Mouse (Mus musculus) neural tube, embryonic 15.5 days (tissue): ENCODE data around the gene Ercc1. TPM values are rescaled to one million over a fixed set of nuclear protein-coding genes. Genes with fewer than 3 reads are reported as not detected.
A peak's percentile ranks its signal among the peaks of the same experiment; 100 is the strongest.

ENCODE experiments used
- ATAC-seq: fragments of 200-750 bp; cut with Nextera tagmentation; 2 replicates; pipeline ENCODE4 v1.8.0; 2017; ENCODE audit warnings: mild to moderate bottlenecking, moderate TSS enrichment, moderate library complexity; ENCODE audit not compliant: low FRiP score
- H3K27ac ChIP-seq: fragments of 300-500 bp; sonication (generic); replicated peaks from 2 replicates; pipeline ENCODE4 v1.5.1; 2015; ENCODE audit warnings: mild to moderate bottlenecking, inconsistent platforms
- H3K27me3 ChIP-seq: fragments of 300-500 bp; sonication (generic); replicated peaks from 2 replicates; pipeline ENCODE4 v1.6.1; 2015; ENCODE audit warnings: inconsistent platforms
- H3K36me3 ChIP-seq: fragments of 300-500 bp; sonication (generic); 2 replicates; pipeline ENCODE4 v1.6.1; 2015; ENCODE audit warnings: inconsistent platforms
- H3K4me1 ChIP-seq: fragments of 300-500 bp; sonication (generic); 2 replicates; pipeline ENCODE4 v1.6.1; 2015; ENCODE audit warnings: inconsistent platforms
- H3K4me2 ChIP-seq: fragments of 300-500 bp; sonication (generic); 2 replicates; pipeline ENCODE4 v1.6.1; 2015; ENCODE audit warnings: inconsistent platforms, mild to moderate bottlenecking, moderate library complexity
- H3K4me3 ChIP-seq: fragments of 300-500 bp; sonication (generic); replicated peaks from 2 replicates; pipeline ENCODE4 v1.5.1; 2015; ENCODE audit warnings: mild to moderate bottlenecking, inconsistent platforms
- H3K9ac ChIP-seq: fragments of 300-500 bp; sonication (generic); replicated peaks from 2 replicates; pipeline ENCODE4 v1.6.1; 2015; ENCODE audit warnings: mild to moderate bottlenecking, inconsistent platforms
- H3K9me3 ChIP-seq: fragments of 300-500 bp; sonication (generic); replicated peaks from 2 replicates; pipeline ENCODE4 v1.6.1; 2016; ENCODE audit warnings: inconsistent platforms
- WGBS: fragments of 180-500 bp; shearing (Covaris S2); methylation state at CpG from one replicate; pipeline ENCODE4 v1.1.7; 2015; ENCODE audit warnings: mixed read lengths; 5-methylcytosine and 5-hydroxymethylcytosine counted together
- polyA plus RNA-seq: library from polyadenylated mRNA; unstranded; fragments of >200 nt; fragmentation: Nextera tagmentation; extraction: Ambion mirVana; gene quantifications from 2 replicates; pipeline ENCODE4 v1.2.1, GENCODE M21; 2015

Gene Ercc1
- polyA plus RNA-seq, 1 experiment from 2014 or later = 93.5 TPM

DNA sequence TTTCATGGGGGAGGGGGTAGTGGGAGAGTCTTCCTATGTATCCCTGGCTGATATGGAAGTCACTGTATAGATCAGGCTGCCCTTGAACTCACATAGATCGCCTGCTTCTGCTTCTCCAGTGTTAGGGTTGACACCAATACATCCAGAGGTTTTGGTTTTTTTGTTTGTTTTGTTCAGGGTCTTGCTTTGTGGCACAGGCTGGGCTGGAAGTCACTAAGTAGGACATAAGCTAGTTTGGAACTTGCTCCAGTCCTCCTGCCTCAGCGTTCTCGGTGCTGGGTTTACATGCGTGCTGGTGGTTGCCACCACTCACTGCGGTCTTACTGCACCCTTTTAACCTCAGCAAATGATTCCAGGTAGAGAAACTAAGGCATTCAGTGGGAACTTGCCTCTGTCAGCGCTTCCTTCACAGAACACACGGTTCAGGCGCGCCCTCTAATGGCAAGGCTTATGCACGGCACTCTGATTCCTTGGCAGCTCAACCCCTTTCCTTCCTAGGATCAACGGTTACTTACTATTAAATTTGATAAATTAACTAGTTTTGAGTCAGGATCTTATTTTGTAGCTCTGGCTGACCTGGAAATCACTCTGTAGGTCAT, 1.3 kb upstream of the Ercc1 start:
- no peak for ATAC-seq
- no peaks in the 10 kb centered on the region for H3K9me3 ChIP-seq
- peak overlapping the region; percentile 49; the same call in 1 of the 2 replicates for H3K4me3 ChIP-seq
- peaks cover 5% of the 10 kb centered on the region; the same call in 1 of the 2 replicates for H3K36me3 ChIP-seq
- H3K4me1 ChIP-seq = peaks cover 47% of the 10 kb centered on the region
- H3K27ac ChIP-seq = no peak overlapping the region
- 1% methylated on average over 11 of the region's 11 CpGs for WGBS
- H3K9ac ChIP-seq = no peak overlapping the region
- H3K4me2 ChIP-seq = peak overlapping the region; percentile 98
- H3K27me3 ChIP-seq = peaks cover 15% of the 10 kb centered on the region

DNA sequence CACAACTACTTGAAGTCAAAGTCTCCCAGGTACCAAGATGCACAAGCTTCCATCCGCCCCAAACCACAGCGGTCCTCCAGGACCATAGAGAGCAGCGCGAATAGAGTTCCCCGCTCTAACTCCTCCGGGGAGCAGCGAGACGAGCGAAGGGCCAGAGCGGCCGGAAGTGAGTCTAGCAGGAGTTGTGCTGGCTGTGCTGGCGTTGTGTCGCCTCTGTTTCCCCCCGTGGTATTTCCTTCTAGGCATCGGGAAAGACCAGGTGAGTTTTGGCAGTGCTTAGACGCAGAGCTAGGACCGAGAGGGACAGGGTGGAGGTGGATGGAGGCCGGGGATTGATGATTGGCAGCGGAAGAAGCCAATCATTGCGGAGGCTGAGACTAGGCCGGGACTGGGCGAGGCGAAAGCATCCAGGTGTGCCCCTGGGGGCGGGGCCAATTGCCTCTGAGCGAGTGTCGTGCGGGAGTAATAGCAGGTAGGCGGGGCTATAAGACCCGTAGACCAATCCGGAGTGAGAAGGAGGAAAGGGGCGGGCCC, 427 bp downstream of the Ercc1 start:
- Histone ChIP-seq H3K36me3 (peaks cover 21% of the 10 kb centered on the region), H3K4me1 (peaks cover 47% of the 10 kb centered on the region), H3K4me2 (peak overlapping the region; percentile 83), H3K27ac (peak overlapping the region; percentile 91), H3K9ac (peak overlapping the region; percentile 73), H3K4me3 (peak overlapping the region; percentile 80), H3K27me3 (peaks cover 15% of the 10 kb centered on the region), H3K9me3 (no peaks in the 10 kb centered on the region)
- under 1% methylated on average over 31 of the region's 31 CpGs for WGBS
- ATAC-seq = peak; percentile 94

DNA sequence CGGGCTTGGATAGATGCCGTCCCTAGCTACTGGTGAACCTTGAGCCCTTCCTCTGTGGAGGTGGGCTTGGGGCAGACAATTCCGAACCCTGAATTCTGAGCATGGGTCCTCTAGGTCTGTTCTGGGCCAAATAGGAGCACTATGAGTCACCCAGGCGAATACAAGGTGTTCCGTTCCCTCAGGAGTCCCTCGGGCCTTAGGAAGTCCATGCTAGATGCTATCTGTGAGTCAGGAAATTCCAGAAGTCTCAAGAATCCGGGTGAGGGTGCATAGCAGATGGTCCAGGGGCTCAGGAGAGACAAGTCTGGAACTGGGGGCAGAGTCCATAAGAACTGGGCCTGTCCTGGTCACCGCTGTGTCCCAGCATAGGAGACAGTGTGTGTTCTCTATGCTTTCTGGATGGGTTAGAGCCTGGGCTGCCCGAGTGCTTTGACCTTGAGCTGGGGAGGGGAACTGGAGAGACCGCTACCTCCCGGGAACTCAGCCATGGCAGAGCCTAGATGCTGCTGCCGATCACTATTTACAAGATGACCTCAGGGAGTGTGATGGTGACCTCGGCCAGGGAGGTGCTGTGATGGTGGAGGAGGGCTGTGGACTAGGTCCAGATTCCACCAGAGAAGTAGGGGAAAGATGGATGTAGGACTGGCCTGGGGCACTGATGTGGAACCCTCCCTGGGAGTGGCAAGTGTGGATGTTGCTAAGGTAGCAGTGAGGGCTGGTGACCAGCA, 4.8 kb downstream of the Ercc1 start:
- H3K9ac ChIP-seq = no peak overlapping the region

DNA sequence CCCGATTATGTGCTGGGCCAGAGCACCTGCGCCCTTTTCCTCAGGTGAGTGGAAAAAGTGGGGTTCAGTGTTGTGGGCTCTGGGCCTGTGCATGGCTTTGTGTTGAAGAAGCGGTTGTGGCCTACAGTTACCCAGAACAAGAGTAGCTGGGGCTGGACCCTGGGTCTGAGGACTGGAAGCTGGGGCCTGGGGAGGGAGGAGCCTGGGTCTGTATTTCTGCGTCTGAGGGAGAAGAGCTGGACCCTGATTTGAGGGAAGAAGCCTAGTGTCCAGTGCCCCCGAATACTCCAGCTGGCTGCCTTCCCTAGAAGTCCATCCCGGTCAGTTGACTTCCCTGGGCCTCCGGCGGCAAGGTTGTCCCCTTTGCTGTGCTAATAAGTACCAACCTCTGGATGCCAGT, 5.6 kb downstream of the Ercc1 start:
- WGBS = 92% methylated on average over 8 of the region's 8 CpGs
- peaks cover 13% of the 10 kb centered on the region for H3K4me1 ChIP-seq

More for the DNA sequence above, 4.8 kb downstream of the Ercc1 start:
- Histone ChIP-seq H3K4me1 (peaks cover 18% of the 10 kb centered on the region), H3K27me3 (no peaks in the 10 kb centered on the region), H3K9me3 (no peaks in the 10 kb centered on the region), H3K4me3 (no peak overlapping the region), H3K4me2 (no peak overlapping the region), H3K36me3 (peaks cover 58% of the 10 kb centered on the region), H3K27ac (no peak overlapping the region)
- ATAC-seq = no peak
- 94% methylated on average over 13 of the region's 13 CpGs for WGBS

DNA sequence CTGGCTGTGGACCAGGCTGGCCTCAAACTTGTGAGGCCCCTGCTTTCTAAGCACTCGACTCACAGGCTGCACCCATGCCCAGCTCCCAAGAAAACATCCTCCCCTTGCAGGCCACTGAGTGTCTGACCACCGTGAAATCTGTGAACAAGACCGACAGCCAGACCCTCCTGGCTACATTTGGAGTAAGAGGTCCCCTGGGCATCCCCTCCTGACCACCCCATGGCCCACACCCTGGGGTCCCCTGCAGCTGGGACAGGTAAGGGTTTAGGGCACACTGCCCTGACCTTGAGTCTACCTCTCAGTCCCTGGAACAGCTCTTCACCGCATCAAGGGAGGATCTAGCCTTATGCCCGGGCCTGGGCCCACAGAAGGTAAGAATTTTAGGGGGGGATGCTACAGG, 10.4 kb downstream of the Ercc1 start:
- Histone ChIP-seq H3K27ac (no peak overlapping the region), H3K9me3 (no peaks in the 10 kb centered on the region), H3K4me2 (no peak overlapping the region), H3K27me3 (no peaks in the 10 kb centered on the region), H3K4me1 (peaks cover 14% of the 10 kb centered on the region), H3K36me3 (peaks cover 58% of the 10 kb centered on the region), H3K4me3 (no peak overlapping the region), H3K9ac (no peak overlapping the region)
- 93% methylated on average over 5 of the region's 5 CpGs for WGBS
- ATAC-seq = no peak

More for the DNA sequence above, 5.6 kb downstream of the Ercc1 start:
- H3K36me3 ChIP-seq = peaks cover 66% of the 10 kb centered on the region
- no peak for ATAC-seq
- H3K27me3 ChIP-seq = no peaks in the 10 kb centered on the region
- H3K9me3 ChIP-seq = no peaks in the 10 kb centered on the region
- no peak overlapping the region for H3K27ac ChIP-seq
- no peak overlapping the region for H3K9ac ChIP-seq
- no peak overlapping the region for H3K4me3 ChIP-seq
- no peak overlapping the region for H3K4me2 ChIP-seq

DNA sequence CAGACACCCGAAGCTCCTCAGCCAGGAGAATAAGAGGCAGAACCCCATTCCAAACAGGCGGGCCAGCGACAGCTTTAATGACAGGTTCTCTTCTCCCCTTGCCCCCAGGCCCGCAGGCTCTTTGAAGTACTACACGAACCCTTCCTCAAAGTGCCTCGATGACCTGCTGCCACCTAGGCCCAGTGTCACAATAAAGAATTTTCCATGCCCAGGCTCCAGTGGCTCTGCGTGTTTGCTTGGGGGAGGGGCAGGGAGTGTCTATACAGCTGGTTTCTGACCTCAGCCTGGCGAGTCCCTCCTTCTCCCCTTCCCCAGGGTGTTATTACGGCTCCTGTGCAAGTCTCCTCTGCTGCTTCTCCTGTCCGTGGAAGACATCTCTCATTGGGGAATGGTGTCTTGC, 11.7 kb downstream of the Ercc1 start:
- no peak overlapping the region for H3K4me3 ChIP-seq
- no peak overlapping the region for H3K27ac ChIP-seq
- peaks cover 27% of the 10 kb centered on the region for H3K4me1 ChIP-seq
- no peak overlapping the region for H3K4me2 ChIP-seq
- ATAC-seq = no peak
- H3K9me3 ChIP-seq = no peaks in the 10 kb centered on the region
- 71% methylated on average over 10 of the region's 10 CpGs for WGBS
- H3K36me3 ChIP-seq = peaks cover 48% of the 10 kb centered on the region
- H3K27me3 ChIP-seq = no peaks in the 10 kb centered on the region; the same call in 1 of the 2 replicates
- H3K9ac ChIP-seq = no peak overlapping the region

DNA sequence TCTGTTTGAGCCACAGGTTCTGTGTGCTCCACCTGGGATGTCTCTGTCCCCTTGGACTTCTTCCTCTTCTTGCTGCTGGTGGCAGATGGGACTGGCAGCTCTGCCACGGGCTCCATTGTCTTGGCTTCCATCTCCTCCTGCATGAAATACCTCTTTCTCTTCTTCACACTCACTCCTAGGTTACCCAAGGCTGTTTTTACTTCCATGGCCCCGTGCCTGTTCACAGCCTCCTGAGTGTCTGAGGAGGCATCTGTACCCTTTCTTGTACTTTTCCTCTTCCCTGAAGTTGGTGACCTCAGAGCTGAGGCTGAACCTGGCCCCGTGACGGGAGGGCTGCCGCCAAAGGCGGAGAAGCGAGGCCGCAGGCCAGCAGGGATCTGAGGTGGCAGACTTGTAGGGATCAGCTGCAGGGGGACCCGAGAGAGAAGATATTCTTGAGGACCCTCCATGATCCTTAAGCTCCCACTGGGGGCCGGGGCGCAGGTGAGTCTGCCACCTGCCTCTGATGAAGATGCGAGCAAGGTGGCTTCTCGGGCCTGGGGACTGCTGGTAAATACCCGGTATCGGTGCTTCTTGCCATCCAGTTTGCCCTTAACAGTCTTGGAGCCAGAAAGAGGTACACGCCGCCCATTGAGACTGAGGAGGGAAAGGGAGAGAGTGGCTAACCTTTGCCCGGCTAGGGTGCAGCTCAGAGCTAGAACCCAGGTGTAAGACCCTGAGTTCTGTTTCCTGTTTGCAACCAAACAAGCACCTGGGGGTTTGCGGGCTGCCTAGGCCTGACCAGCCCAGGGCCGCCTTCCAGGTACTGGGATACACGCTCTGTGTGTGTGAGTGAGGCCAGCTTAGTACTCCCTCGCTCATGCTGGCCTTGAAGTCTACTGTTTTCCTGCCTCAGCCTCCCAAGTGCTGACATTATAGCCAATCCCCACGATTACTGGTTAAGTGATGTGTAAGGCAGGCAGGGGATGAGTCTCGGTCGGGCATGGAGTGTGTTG, 13.1 kb downstream of the Ercc1 start:
- Histone ChIP-seq H3K27ac (no peak overlapping the region), H3K27me3 (peaks cover 11% of the 10 kb centered on the region), H3K9me3 (no peaks in the 10 kb centered on the region), H3K4me1 (peaks cover 38% of the 10 kb centered on the region), H3K4me2 (peak overlapping the region; percentile 96), H3K4me3 (peak overlapping the region; percentile 65), H3K9ac (peak overlapping the region; percentile 62), H3K36me3 (peaks cover 34% of the 10 kb centered on the region)
- no peak for ATAC-seq
- 94% methylated on average over 25 of the region's 25 CpGs for WGBS

DNA sequence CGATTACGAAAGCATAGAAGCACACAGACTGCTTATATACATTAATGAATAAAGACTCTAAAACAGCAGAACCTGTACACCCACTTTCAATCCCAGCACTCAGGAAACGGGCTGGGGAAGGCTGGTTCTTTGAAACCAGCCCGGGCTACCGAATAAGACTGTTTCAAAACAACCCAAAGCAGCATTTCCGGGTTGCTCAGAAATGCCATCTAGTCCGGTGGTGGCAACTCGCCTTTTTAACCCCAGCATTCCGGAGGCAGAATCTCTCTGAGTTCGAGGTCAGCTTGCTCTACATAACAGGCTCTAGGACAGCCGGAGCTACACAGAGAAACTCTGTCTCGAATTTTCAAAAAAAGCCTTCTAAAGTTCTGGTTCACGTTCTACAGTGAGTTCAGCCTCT, 14.1 kb downstream of the Ercc1 start:
- Histone ChIP-seq H3K27me3 (peaks cover 16% of the 10 kb centered on the region), H3K36me3 (peaks cover 25% of the 10 kb centered on the region), H3K4me3 (peak overlapping the region; percentile 65), H3K9me3 (no peaks in the 10 kb centered on the region), H3K9ac (peak overlapping the region; percentile 62), H3K27ac (no peak overlapping the region), H3K4me2 (peak overlapping the region; percentile 96), H3K4me1 (peaks cover 38% of the 10 kb centered on the region)
- ATAC-seq = no peak
- WGBS = 24% methylated on average over 13 of the region's 13 CpGs

DNA sequence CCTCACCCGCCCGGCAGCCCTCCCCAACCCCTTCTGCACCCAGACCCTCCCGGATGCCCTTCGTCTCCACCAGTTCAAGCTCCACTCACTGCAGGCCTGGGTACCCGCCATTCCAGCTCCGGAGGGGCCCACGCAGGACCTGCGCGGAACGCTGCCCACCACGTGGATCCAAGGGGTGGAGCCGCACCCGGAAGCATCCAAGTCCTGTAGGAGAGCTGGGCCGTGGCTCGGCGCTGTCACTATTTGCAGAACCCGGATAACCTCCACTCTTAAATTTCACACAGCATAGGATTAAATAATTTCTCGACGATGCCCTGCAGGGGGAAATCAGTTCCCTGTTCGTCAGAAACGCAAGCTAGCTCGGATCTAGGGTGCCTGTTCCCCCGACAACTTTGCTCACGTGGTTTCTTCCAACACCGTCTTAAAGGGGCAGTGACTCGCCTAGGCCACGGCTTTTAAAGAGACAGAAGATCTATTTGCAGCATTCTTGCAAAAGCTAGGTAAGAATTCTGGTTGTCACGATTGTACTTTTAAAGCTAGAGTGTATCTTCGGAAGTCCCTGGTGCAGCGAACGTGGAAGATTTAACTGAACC, 14.8 kb downstream of the Ercc1 start, which contains the start of the genes Cd3eap and Ppp1r13l:
Cd3eap (minus strand) TSS at position 185 of the 593 bp plus-strand sequence.
Ppp1r13l (plus strand) TSS at position 451 of the 593 bp plus-strand sequence.
- H3K4me2 ChIP-seq = peak within 1 kb of the TSS; percentile 96
- H3K9ac ChIP-seq = peak within 1 kb of the TSS; percentile 62
- ATAC-seq = peak; percentile 88
- H3K27me3 ChIP-seq = peaks cover 20% of the 10 kb centered on the region
- peak within 1 kb of the TSS; percentile 63 for H3K27ac ChIP-seq
- H3K4me1 ChIP-seq = peaks cover 38% of the 10 kb centered on the region
- WGBS = under 1% methylated on average over 31 of the region's 31 CpGs
- peaks cover 21% of the 10 kb centered on the region for H3K36me3 ChIP-seq
- no peaks in the 10 kb centered on the region for H3K9me3 ChIP-seq
- H3K4me3 ChIP-seq = peak within 1 kb of the TSS; percentile 65

DNA sequence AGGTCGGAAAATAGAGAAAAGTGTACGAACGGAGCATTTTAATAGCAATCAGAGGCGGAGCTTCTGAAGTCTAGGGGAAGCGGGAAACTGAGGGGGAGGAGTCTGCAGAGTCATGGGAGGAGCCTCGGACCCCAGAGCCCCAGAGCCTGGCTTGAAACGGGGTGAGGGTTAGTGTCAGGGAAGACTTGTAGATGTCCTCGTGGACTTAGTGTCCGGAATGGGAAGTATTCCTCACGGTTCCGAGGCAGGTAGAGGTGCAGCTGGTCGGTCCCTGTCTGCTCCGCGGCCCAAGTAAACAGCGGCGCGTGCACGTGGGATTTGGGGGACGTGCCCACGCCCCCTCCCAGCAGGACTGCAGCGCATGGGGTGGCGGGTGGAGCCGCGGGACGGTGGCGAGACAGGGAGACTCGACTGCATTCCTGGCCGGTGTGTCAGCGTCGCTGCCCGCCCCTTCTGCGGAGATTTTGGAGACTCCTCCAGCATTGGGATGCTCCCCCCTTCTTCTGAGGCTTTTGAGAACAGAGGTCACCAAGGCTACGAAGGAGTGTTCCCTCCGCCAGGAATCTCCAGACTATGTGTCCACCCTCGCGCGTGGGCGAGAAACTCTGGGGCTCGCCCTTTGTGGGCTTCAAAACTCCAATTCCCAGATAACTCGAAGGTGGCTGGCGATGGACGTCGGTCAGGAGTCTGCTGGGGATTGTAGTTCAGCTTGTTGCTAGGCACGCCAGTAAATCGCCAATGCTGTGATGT, 15.5 kb downstream of the Ercc1 start:
- Histone ChIP-seq H3K36me3 (peaks cover 14% of the 10 kb centered on the region), H3K4me2 (peak overlapping the region; percentile 96), H3K4me3 (peak overlapping the region; percentile 65), H3K27ac (peak overlapping the region; percentile 63), H3K4me1 (peaks cover 38% of the 10 kb centered on the region), H3K9me3 (no peaks in the 10 kb centered on the region), H3K9ac (peak overlapping the region; percentile 62), H3K27me3 (peaks cover 20% of the 10 kb centered on the region)
- peak; percentile 83 for ATAC-seq
- WGBS = under 1% methylated on average over 45 of the region's 45 CpGs
